Mouse (Mus musculus) liver, embryonic 15.5 days (tissue): ENCODE results near the gene Ran. TPM values are rescaled to one million over a fixed set of nuclear protein-coding genes. Genes with fewer than 3 reads are reported as not detected.

ENCODE experiments used
- ATAC-seq: fragments of 200-750 bp; cut with Nextera tagmentation; 2 replicates; pipeline ENCODE4 v1.8.0; 2017; ENCODE audit warnings: moderate number of reproducible peaks, mild to moderate bottlenecking, moderate library complexity; ENCODE audit not compliant: insufficient read depth
- H3K27ac ChIP-seq: fragments of 300-500 bp; sonication (generic); replicated peaks from 2 replicates; pipeline ENCODE4 v1.5.1; 2015; ENCODE audit warnings: mild to moderate bottlenecking, inconsistent platforms
- H3K27me3 ChIP-seq: fragments of 300-500 bp; sonication (generic); 2 replicates; pipeline ENCODE4 v1.6.1; 2015; ENCODE audit warnings: mild to moderate bottlenecking, inconsistent platforms
- H3K36me3 ChIP-seq: fragments of 300-500 bp; sonication (generic); replicated peaks from 2 replicates; pipeline ENCODE4 v1.6.1; 2015; ENCODE audit warnings: moderate library complexity, mild to moderate bottlenecking, inconsistent platforms
- H3K4me1 ChIP-seq: fragments of 300-500 bp; sonication (generic); replicated peaks from 2 replicates; pipeline ENCODE4 v1.6.1; 2015; ENCODE audit warnings: inconsistent platforms
- H3K4me2 ChIP-seq: fragments of 300-500 bp; sonication (generic); 2 replicates; pipeline ENCODE4 v1.6.1; 2015; ENCODE audit warnings: moderate library complexity, mild to moderate bottlenecking, inconsistent platforms
- H3K4me3 ChIP-seq: fragments of 300-500 bp; sonication (generic); replicated peaks from 2 replicates; pipeline ENCODE4 v1.5.1; 2015; ENCODE audit warnings: mild to moderate bottlenecking, inconsistent platforms
- H3K9ac ChIP-seq: fragments of 300-500 bp; sonication (generic); 2 replicates; pipeline ENCODE4 v1.6.1; 2015; ENCODE audit warnings: moderate library complexity, mild to moderate bottlenecking, inconsistent platforms
- H3K9me3 ChIP-seq: fragments of 300-500 bp; sonication (generic); replicated peaks from 2 replicates; pipeline ENCODE4 v1.6.1; 2016; ENCODE audit warnings: inconsistent platforms
- WGBS: fragments of 180-500 bp; shearing (Covaris S2); methylation state at CpG from one replicate; pipeline ENCODE4 v1.1.7; 2015; ENCODE audit warnings: mixed read lengths; ENCODE audit not compliant: insufficient replicate concordance; 5-methylcytosine and 5-hydroxymethylcytosine counted together
- polyA plus RNA-seq: library from polyadenylated mRNA; unstranded; fragments of >200 nt; fragmentation: Nextera tagmentation; extraction: Ambion mirVana; gene quantifications from 2 replicates; pipeline ENCODE4 v1.2.1, GENCODE M21; 2015

Ran gene
- polyA plus RNA-seq, 1 experiment from 2014 or later: 412 TPM

GRCm38 (mm10) chr5:129065301-129065700 lies 45.4 kb downstream of the Ran start:
- Histone ChIP-seq H3K4me3 (no peak overlapping the region), H3K4me2 (no peak overlapping the region), H3K36me3 (no peaks in the 10 kb centered on the region), H3K27me3 (peaks cover 22% of the 10 kb centered on the region; the same call in 1 of the 2 replicates), H3K9me3 (no peaks in the 10 kb centered on the region), H3K4me1 (no peaks in the 10 kb centered on the region), H3K27ac (no peak overlapping the region), H3K9ac (no peak overlapping the region)
- WGBS: 65% methylated on average over 12 of the region's 12 CpGs
- ATAC-seq: no peak

GRCm38 (mm10) chr5:129065946-129066345 lies 46.1 kb downstream of the Ran start:
- H3K27me3 ChIP-seq: peaks cover 21% of the 10 kb centered on the region; the same call in 1 of the 2 replicates
- no peaks in the 10 kb centered on the region for H3K4me1 ChIP-seq
- H3K27ac ChIP-seq: no peak overlapping the region
- H3K36me3 ChIP-seq: no peaks in the 10 kb centered on the region
- no peak overlapping the region for H3K4me3 ChIP-seq
- WGBS: 47% methylated on average over 9 of the region's 9 CpGs
- H3K4me2 ChIP-seq: no peak overlapping the region
- no peak for ATAC-seq
- H3K9me3 ChIP-seq: no peaks in the 10 kb centered on the region
- no peak overlapping the region for H3K9ac ChIP-seq

- no peaks in the 10 kb centered on the region for H3K4me1 ChIP-seq
- no peak overlapping the region for H3K4me3 ChIP-seq
- no peak overlapping the region for H3K27ac ChIP-seq
- ATAC-seq: no peak
- H3K9ac ChIP-seq: no peak overlapping the region
- H3K9me3 ChIP-seq: no peaks in the 10 kb centered on the region
- H3K4me2 ChIP-seq: no peak overlapping the region
- H3K36me3 ChIP-seq: no peaks in the 10 kb centered on the region
- peaks cover 16% of the 10 kb centered on the region; the same call in 1 of the 2 replicates for H3K27me3 ChIP-seq
- WGBS: 66% methylated on average over 8 of the region's 8 CpGs
Observed at GRCm38 (mm10) chr5:129066541-129067230, 46.8 kb downstream of the Ran start.

- no peak overlapping the region for H3K4me3 ChIP-seq
- no peak overlapping the region for H3K27ac ChIP-seq
- H3K36me3 ChIP-seq: no peaks in the 10 kb centered on the region
- no peaks in the 10 kb centered on the region for H3K9me3 ChIP-seq
- peaks cover 16% of the 10 kb centered on the region; the same call in 1 of the 2 replicates for H3K27me3 ChIP-seq
- no peak overlapping the region for H3K9ac ChIP-seq
- WGBS: 57% methylated on average over 13 of the region's 13 CpGs
- H3K4me2 ChIP-seq: no peak overlapping the region
- no peak for ATAC-seq
- no peaks in the 10 kb centered on the region for H3K4me1 ChIP-seq
Observed at GRCm38 (mm10) chr5:129067231-129067834, 47.5 kb downstream of the Ran start.

- no peak for ATAC-seq
- no peak overlapping the region for H3K27ac ChIP-seq
- no peaks in the 10 kb centered on the region for H3K27me3 ChIP-seq
- H3K4me1 ChIP-seq: no peaks in the 10 kb centered on the region
- H3K9ac ChIP-seq: no peak overlapping the region
- H3K4me3 ChIP-seq: no peak overlapping the region
- H3K36me3 ChIP-seq: no peaks in the 10 kb centered on the region
- no peak overlapping the region for H3K4me2 ChIP-seq
- H3K9me3 ChIP-seq: no peaks in the 10 kb centered on the region
- 65% methylated on average over 14 of the region's 14 CpGs for WGBS
Observed at GRCm38 (mm10) chr5:129071761-129072280, 52.0 kb downstream of the Ran start.

GRCm38 (mm10) chr5:129073404-129073803 lies 53.5 kb downstream of the Ran start:
- Histone ChIP-seq H3K4me2 (no peak overlapping the region), H3K36me3 (no peaks in the 10 kb centered on the region), H3K27ac (no peak overlapping the region), H3K4me1 (no peaks in the 10 kb centered on the region), H3K4me3 (no peak overlapping the region), H3K9me3 (no peaks in the 10 kb centered on the region), H3K27me3 (no peaks in the 10 kb centered on the region), H3K9ac (no peak overlapping the region)
- no peak for ATAC-seq
- WGBS: 52% methylated on average over 6 of the region's 6 CpGs

Other genes with a start within 250 kb of the Ran start
- not detected in 2 replicates for gene Rimbp2, start 66.6 kb upstream of the Ran start, polyA plus RNA-seq
- 65.5 and 65.6 TPM in 2 replicates for gene Stx2, start 11.5 kb upstream of the Ran start, polyA plus RNA-seq
- gene Adgrd1, start 76.7 kb downstream of the Ran start, polyA plus RNA-seq: 0.21 and 0.23 TPM in 2 replicates